Mouse (Mus musculus): ENCODE results near the gene Gm44790.
"Not testable (repeated sequence)": the region's sequence is repeated elsewhere in the genome, so short reads cannot be mapped to it uniquely, and the experiment has no call there.

The Gm44790 gene

GRCm38 (mm10) chr6:86426358-86426757 is at the start of gene Gm44790:
Gene Gm44790, plus strand, starts transcription at chr6:86426658.
- DNase-seq = no peak

GRCm38 (mm10) chr6:86378341-86378740 is 48.1 kb upstream of the Gm44790 start:
- no peak for DNase-seq

DNA sequence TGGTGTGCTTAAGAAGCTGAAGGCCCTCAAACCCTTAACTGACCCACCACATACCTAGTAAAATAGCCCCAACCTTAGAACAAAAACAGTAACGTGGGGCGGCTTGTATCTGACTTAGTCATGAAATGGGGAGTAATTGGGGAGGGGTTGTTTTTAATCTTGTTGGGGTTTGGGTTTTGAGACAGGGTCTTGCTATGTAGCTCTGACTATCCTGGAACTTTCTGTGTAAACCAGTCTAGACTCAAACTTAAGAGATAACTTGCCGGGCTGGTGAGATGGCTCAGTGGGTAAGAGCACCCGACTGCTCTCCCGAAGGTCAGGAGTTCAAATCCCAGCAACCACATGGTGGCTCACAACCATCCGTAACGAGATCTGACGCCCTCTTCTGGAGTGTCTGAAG is 46.3 kb upstream of the Gm44790 start:
- not testable (repeated sequence) for DNase-seq

DNA sequence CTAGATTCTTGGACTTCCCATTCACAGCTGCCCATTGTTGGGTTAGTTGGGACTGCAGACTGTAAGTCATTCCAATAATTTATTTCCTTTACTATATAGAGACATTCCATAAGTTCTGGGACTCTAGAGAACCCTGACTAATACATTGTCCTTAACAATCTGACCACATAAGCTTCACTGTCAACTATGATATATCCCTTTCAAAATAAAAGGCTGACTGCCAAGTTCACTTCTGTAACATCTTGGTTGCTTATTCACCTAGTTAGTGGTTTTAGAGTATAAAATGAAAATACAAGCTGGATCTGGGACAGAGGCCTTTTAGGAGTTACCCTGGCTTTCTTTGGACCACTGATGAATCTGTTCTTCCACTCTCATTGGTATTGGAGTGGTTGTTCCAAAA is 43.9 kb upstream of the Gm44790 start:
- DNase-seq = no peak

DNA sequence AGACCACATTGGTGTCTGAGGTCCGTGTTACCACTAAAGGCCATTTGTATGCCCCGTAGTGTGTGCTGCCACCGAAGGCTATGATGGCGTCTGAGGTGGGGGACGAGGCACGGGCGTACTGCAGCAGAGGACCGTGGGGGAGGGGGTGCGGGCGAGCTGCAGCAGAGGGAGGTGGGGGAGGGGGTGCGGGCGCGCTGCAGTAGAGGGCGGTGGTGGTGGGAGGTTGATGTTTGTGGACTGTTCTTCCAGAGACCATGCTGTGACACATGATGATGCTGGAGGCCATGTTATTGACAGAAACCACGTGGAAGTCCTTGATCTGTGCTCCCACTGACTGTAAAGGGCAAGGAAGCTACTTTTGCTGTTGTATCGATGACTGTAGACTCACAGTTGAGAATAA is 43.1 kb upstream of the Gm44790 start:
- no peak for DNase-seq

- DNase-seq = no peak
Measured at GRCm38 (mm10) chr6:86384692-86385091, 41.8 kb upstream of the Gm44790 start.

GRCm38 (mm10) chr6:86385362-86386104 is 40.9 kb upstream of the Gm44790 start:
- DNase-seq = no peak

GRCm38 (mm10) chr6:86387313-86387712 is 39.1 kb upstream of the Gm44790 start:
- DNase-seq = no peak

- DNase-seq = no peak
Measured at GRCm38 (mm10) chr6:86388461-86388860, 38.0 kb upstream of the Gm44790 start.

DNA sequence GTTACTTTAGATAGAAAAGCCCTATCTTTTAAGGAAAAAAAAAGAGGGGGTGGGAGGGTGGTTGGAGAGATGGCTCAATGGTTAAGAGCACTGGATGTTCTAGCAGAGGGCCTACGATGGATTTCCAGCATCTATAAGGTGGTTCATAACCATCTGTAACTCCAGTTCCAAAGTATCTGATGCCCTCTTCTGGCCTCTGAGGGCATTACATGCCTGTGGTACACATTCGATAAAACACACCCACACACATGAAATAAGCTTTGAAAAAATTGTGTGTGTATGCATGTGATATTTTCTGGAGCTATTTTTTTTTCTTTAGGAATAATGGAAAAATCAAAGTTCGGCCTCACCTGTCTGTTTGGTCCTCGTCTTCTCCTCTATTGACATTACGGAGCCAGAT is 35.1 kb upstream of the Gm44790 start:
- no peak for DNase-seq

DNA sequence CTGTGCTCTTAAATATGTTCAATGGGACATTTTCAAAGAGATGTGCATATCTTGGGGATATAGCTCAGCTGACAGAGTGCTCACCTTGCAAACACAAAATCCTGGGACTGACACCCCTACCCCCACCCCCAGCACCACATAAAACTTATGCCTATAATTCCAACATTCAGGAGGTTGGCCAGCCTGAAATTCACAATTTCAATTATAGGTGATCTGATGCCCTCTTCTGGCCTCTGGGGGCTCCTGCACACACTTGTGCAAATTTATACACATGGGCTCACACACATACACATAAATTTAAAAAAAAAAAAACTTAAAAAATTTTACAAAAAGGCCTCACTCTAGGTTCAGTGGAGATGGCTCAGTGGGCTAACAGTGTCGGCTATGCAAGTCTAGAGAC is 33.3 kb upstream of the Gm44790 start:
- no peak for DNase-seq

- no peak for DNase-seq
Measured at GRCm38 (mm10) chr6:86394078-86394720, 32.3 kb upstream of the Gm44790 start.

- no peak for DNase-seq
Measured at GRCm38 (mm10) chr6:86395021-86395420, 31.4 kb upstream of the Gm44790 start.

DNA sequence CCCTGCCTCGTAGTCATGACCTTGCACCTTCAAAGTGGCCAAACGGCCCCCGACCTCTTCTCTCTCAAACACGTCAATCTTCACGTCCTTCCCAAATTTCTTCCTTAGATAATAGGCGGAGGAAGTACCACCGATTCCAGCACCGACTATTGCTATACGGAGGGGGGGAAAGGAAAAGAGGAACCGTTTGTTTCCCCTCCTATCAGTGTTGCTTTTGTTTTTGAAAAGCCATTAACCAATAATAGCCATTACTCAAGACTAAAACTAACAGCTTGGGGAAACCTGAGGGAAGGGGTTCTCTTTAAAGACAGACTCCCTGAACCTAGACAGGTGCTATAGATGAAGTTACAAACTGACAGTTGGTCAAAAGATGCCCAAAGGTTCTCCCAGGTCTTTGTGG is 30.5 kb upstream of the Gm44790 start:
- no peak for DNase-seq

DNA sequence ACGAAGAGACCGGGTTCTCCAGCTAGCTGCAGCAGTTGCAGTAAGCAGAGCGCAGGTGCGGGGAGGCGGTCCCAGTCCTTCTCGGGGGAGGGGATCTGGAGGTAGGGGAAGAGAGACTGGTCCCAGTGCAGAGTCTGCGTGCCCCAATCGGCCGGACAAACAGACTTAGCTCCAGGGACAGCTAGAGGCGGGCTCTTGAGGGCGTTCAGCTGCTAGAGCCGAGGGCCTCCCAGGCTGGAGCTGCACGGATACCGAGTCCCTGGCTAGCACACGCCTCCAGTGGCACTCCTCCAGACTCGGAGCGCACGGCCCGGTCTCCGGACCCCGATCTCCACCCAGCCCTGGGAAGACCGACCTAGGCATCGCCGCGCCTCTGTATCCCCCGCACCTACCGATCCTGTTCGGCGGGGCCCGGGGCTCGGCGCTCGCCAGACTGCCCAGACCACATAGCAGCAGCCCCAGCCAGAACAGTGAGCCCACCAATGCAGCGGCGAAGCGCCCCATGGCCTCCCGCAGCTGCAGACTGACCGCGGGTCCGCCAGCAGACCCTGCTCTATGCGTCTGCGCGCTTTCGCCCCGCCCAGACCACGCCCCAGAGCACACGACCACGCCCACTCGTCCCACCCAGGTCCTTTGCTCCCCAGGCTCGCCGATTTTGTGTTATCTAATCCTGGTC is 29.7 kb upstream of the Gm44790 start, which contains the start of gene Pcyox1:
TSS of gene Pcyox1 (minus strand) at position 574 of the 676 bp plus-strand sequence.
- peak; percentile 85 to 88 for DNase-seq

DNA sequence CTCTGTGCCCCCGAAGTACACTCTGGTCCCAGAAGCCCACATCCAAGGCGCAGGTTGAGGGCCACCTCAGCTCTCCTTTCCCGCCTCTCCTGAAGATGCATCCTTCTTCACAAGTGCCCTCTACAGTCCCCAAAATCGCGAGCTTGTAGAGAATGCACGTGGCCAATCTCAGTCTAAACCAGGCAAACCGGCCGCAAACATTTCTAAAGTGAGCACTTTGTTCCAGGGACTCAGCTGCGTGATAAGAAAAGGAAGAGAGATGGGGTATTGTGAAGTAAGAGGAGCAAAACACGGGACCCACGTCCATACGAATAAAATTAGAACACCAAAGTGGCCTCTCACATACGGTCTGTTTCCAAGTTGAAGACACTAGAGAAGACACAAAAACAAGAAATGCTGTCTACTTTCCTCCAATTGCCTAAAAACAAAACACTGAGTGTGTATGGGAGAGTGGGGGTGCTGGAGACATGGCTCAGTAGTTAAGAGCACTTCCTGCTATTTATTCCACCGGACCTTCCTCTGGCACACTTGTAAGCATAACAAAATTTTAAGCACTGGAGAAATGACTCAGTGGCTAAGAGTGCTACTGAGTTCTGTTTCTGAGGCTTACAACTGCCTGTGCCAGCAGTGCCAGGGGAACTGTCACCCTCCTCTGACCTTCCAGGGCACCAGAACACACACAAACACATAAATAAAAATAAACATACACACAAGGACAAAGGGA is 29.0 kb upstream of the Gm44790 start:
- DNase-seq = no peak

- DNase-seq = no peak
Measured at GRCm38 (mm10) chr6:86398986-86399385, 27.5 kb upstream of the Gm44790 start.

GRCm38 (mm10) chr6:86399995-86400394 is 26.5 kb upstream of the Gm44790 start:
- DNase-seq = no peak

DNA sequence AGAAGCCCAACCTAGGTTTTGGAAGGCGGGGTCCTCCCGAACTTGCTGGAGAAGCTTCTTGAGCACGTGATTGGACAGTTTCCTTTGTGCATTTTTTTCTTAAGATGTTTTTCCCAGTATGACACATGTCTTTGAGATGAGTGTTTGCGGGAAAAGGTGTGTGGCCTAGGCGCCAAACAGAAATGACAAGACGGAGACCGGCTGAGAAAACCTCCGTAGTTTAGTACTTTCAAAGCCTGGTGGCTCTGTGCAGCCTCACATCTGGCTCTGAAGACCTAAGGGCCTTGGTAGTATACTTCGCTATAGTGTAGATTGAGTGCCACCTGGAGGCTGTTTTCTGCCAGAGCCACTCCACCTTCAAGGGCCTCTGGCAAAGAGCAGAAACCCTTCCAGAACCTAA is 25.5 kb upstream of the Gm44790 start:
- DNase-seq = peak; percentile 78 to 81

DNA sequence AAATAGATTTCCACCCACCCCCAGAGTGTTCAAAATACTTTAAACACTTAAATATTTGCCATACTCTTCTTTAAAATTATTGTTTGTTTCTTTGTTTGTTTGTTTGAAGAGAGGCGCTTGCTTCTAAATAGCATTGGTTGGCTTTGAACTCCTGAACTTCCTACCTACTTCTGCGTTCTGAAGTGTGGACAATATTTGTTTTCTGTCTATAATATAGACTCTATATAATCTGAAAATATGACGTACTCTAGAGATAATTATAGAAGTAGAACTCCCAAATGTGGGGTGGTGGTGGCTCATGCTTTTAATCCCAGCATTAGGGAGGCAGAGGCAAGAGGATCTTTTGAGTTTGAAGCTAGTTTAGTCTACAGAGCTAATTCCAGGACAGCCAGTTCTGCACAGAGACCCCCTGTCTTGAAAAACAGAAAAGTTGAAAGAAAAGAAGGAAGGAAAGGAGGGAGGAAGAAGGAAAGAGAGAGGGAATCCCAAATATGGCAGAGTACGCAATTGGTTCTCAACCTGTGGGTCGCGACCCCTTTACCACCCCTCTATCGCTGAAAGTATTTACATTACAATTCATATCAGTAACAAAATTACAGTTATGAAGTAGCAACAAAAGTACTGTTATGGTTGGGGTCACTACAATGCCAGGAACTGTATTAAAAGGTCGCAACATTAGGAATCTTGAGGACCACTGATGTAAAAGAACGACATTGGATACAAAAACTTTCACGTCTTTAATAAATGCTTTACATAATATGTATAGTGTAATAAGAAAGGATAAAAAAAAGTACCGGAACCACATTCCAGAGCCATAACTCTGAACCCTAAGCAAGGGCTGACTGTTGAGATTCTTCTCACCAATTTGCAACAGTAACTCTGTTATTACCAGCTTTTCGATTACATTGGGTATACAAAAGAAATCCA is 23.5 kb upstream of the Gm44790 start:
- no peak for DNase-seq

- DNase-seq = peak in 1 of 2 experiments; percentile 82
Measured at GRCm38 (mm10) chr6:86403728-86404099, 22.7 kb upstream of the Gm44790 start.
